Mouse (Mus musculus) kidney, adult 9 months (tissue): ENCODE measurements at regions not wholly inside any gene's neighbourhood (a gene's known extent, or its start where the extent isn't known, plus 50 kb on each side); places are given as distances from the start of the nearest gene placed in this dataset.
"Not testable (repeated sequence)": the region's sequence is repeated elsewhere in the genome, so short reads cannot be mapped to it uniquely, and the experiment has no call there.

ENCODE experiments used
- DNase-seq: peaks from one replicate; pipeline ENCODE4 v3.0.0; 2022

- DNase-seq: no peak
These were observed 94.3 kb upstream of the Med13l start for GRCm38 (mm10) chr5:118465991-118466750.

- DNase-seq: no peak
These were observed 91.7 kb upstream of the Med13l start for GRCm38 (mm10) chr5:118468739-118469138.

- DNase-seq: no peak
These were observed 88.9 kb upstream of the Med13l start for GRCm38 (mm10) chr5:118471569-118471968.

GRCm38 (mm10) chr5:118472291-118472690 is 88.2 kb upstream of the Med13l start:
- DNase-seq: no peak

GRCm38 (mm10) chr5:118473128-118473730 is 87.2 kb upstream of the Med13l start:
- no peak for DNase-seq

- DNase-seq: no peak
These were observed 83.9 kb upstream of the Med13l start for GRCm38 (mm10) chr5:118476597-118476996.

GRCm38 (mm10) chr5:118477131-118478119 is 83.1 kb upstream of the Med13l start:
- no peak for DNase-seq

GRCm38 (mm10) chr5:118478120-118478768 is 82.2 kb upstream of the Med13l start:
- DNase-seq: peak; percentile 69

GRCm38 (mm10) chr5:118480000-118480399 is 80.5 kb upstream of the Med13l start:
- DNase-seq: no peak

- DNase-seq: no peak
These were observed 79.3 kb upstream of the Med13l start for GRCm38 (mm10) chr5:118480965-118481793.

- no peak for DNase-seq
These were observed 78.8 kb upstream of the Med13l start for GRCm38 (mm10) chr5:118481794-118482049.

- no peak for DNase-seq
These were observed 77.9 kb upstream of the Med13l start for GRCm38 (mm10) chr5:118482598-118482997.

GRCm38 (mm10) chr5:118483001-118483400 is 77.5 kb upstream of the Med13l start:
- peak; percentile 36 for DNase-seq

GRCm38 (mm10) chr5:118483532-118483931 is 76.9 kb upstream of the Med13l start:
- no peak for DNase-seq

GRCm38 (mm10) chr5:118485191-118485590 is 75.3 kb upstream of the Med13l start:
- DNase-seq: no peak

GRCm38 (mm10) chr5:118492522-118492921 is 68.0 kb upstream of the Med13l start:
- DNase-seq: not testable (repeated sequence)

GRCm38 (mm10) chr5:118494649-118495477 is 65.6 kb upstream of the Med13l start:
- DNase-seq: no peak

GRCm38 (mm10) chr5:118495478-118495760 is 65.1 kb upstream of the Med13l start:
- no peak for DNase-seq

GRCm38 (mm10) chr5:118501624-118502023 is 58.9 kb upstream of the Med13l start:
- no peak for DNase-seq

- no peak for DNase-seq
These were observed 57.5 kb upstream of the Med13l start for GRCm38 (mm10) chr5:118502991-118503390.

- peak; percentile 21 for DNase-seq
These were observed 56.3 kb upstream of the Med13l start for GRCm38 (mm10) chr5:118504170-118504569.
